Mouse (Mus musculus): ENCODE measurements around the gene Efna5.

Efna5 gene

GRCm38 (mm10) chr17:62592436-62593074 lies 288.6 kb downstream of the Efna5 start:
- DNase-seq: no peak

DNA sequence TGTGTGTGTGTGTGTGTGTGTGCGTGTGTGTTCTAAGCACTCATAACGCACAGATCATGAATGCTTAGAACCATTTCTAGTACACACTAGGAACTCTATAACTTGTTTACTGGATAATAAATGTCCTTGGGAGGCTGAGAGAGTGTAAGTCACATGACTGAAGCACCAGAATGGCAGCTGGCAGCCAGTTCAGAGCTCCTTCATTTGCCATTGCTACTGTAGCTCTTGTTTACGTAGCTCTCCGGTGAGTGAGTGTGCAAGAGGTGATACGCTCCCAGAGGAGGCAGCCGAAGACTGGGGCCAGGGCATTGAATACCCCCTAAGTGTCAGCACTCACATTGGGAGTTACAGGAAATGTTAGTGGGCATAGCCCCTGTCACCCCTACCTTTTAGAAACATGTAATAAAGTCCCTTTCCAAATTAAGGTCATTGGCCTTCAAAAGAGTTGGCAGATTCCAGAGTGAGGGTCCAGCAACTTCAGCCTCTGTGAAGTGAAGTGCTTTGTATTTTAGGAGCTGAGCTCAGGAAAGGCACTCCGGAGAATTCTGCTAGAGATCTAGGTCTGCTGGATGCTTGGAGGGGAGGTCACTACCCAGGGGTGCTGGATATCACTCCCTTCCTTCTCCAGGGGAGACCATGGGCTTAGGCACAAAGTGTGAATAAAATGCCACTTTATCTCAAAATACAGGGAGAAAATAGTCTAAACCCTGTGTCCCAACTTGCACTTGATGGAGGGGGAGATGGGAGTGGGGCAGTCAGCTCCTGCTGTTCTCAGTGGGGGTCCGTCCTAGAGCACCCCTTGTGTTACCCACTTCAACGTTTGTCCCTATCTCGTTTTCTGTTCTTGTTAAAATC lies 289.3 kb downstream of the Efna5 start:
- DNase-seq: no peak

- no peak for DNase-seq
Observed at GRCm38 (mm10) chr17:62590685-62591460, 290.2 kb downstream of the Efna5 start.

- no peak for DNase-seq
Observed at GRCm38 (mm10) chr17:62580127-62580526, 301.0 kb downstream of the Efna5 start.

- DNase-seq: no peak
Observed at GRCm38 (mm10) chr17:62579618-62580017, 301.5 kb downstream of the Efna5 start.

- no peak for DNase-seq
Observed at GRCm38 (mm10) chr17:62574499-62575265, 306.4 kb downstream of the Efna5 start.

GRCm38 (mm10) chr17:62570101-62570500 lies 311.0 kb downstream of the Efna5 start:
- no peak for DNase-seq

GRCm38 (mm10) chr17:62568019-62568418 lies 313.1 kb downstream of the Efna5 start:
- no peak for DNase-seq

DNA sequence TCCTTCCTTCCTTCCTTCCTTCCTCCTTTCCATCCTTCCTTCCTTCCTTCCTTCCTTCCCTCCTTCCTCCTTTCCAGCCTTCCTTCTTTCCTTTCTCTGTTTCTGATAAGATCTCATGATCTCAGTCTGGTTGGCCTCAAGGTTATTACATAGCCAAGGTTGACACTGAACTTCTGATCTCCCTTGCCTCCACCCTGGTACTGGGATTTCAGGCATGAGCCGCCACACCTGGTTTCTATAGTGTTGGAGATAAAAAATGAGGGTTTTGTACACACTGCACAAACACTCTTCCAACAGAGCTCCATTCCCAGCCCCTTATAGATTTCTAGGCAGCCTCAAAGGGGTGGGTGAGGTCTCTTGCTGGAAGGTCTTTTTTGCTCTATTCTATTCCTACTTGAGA lies 315.5 kb downstream of the Efna5 start:
- DNase-seq: no peak

- DNase-seq: no peak
Observed at GRCm38 (mm10) chr17:62562439-62562838, 318.7 kb downstream of the Efna5 start.

- no peak for DNase-seq
Observed at GRCm38 (mm10) chr17:62557215-62557614, 323.9 kb downstream of the Efna5 start.

All from cerebellum, adult 9-10 months (tissue).